Mouse (Mus musculus) heart, adult 2 months (tissue): ENCODE measurements around the gene Sde2. TPM values are rescaled to one million over a fixed set of nuclear protein-coding genes. Genes with fewer than 3 reads are reported as not detected.

ENCODE experiments used
- DNase-seq, 2 experiments: peaks; one replicate each; pipeline ENCODE4 v3.0.0; 2021
- H3K27ac ChIP-seq: fragments of 200-600 bp; 2 replicates; pipeline ENCODE4 v1.8.1; 2022
- H3K27me3 ChIP-seq: fragments of 200-500 bp; 2 replicates; pipeline ENCODE4 v1.6.1; 2012; ENCODE audit warnings: mild to moderate bottlenecking, low read length, inconsistent platforms, mixed read lengths; ENCODE audit not compliant: control insufficient read depth, insufficient read depth
- H3K36me3 ChIP-seq: fragments of 200-500 bp; 2 replicates; pipeline ENCODE4 v1.6.1; 2012; ENCODE audit warnings: low read length, inconsistent platforms; ENCODE audit not compliant: control insufficient read depth, insufficient read depth
- H3K4me1 ChIP-seq: fragments of 200-500 bp; 2 replicates; pipeline ENCODE4 v1.6.1; 2011; ENCODE audit warnings: low read length; ENCODE audit not compliant: control insufficient read depth, insufficient read depth
- H3K4me3 ChIP-seq: fragments of 200-600 bp; 2 replicates; pipeline ENCODE4 v1.8.1; 2022
- H3K79me2 ChIP-seq: fragments of 200-500 bp; replicated peaks from 2 replicates; pipeline ENCODE4 v1.6.1; 2012; ENCODE audit warnings: mild to moderate bottlenecking, inconsistent platforms, low read length, moderate library complexity, mixed read lengths; ENCODE audit not compliant: control insufficient read depth, insufficient read depth
- H3K9ac ChIP-seq: fragments of 200-500 bp; 2 replicates; pipeline ENCODE4 v1.6.1; 2012; ENCODE audit warnings: low read depth, mild to moderate bottlenecking, control low read depth, inconsistent platforms, low read length, mixed read lengths
- CTCF ChIP-seq: fragments of 200-600 bp; IDR thresholded peaks from 2 replicates; pipeline ENCODE4 v1.8.1; 2022; ENCODE audit warnings: antibody characterized with exemption, mild to moderate bottlenecking, moderate library complexity
- EP300 ChIP-seq: fragments of 200-500 bp; IDR thresholded peaks from 2 replicates; pipeline ENCODE4 v1.6.1; 2011; ENCODE audit warnings: low read depth, low read length, control low read depth; ENCODE audit not compliant: insufficient read depth
- POLR2A ChIP-seq: fragments of 200-500 bp; IDR thresholded peaks from 2 replicates; pipeline ENCODE4 v1.6.1; 2011; ENCODE audit warnings: mild to moderate bottlenecking, low read depth, low read length, control low read depth; ENCODE audit not compliant: insufficient read depth
- WGBS: fragments of 180-500 bp; shearing (Covaris S2); methylation state at CpG from one replicate; pipeline ENCODE4 v1.1.7; 2018; 5-methylcytosine and 5-hydroxymethylcytosine counted together
- intact Hi-C: fragments of 180-260 bp; cut with DNase I; formaldehyde crosslinking; loops from one replicate; pipeline ENCODE4 v1.15.1; 2025
- polyA plus RNA-seq: library from polyadenylated mRNA; depleted of rRNA; stranded (reverse); fragments of >200 nt; gene quantifications from 2 replicates; pipeline ENCODE4 v1.2.3, GENCODE M21; 2012
- total RNA-seq, 2 experiments: library from RNA; stranded (reverse); gene quantifications; 2 replicates each; pipeline ENCODE4 v1.2.3; 2021

Gene Sde2
- total and polyA plus RNA-seq, 3 experiments = 5.0 to 12.1 (median 11.7) TPM

DNA sequence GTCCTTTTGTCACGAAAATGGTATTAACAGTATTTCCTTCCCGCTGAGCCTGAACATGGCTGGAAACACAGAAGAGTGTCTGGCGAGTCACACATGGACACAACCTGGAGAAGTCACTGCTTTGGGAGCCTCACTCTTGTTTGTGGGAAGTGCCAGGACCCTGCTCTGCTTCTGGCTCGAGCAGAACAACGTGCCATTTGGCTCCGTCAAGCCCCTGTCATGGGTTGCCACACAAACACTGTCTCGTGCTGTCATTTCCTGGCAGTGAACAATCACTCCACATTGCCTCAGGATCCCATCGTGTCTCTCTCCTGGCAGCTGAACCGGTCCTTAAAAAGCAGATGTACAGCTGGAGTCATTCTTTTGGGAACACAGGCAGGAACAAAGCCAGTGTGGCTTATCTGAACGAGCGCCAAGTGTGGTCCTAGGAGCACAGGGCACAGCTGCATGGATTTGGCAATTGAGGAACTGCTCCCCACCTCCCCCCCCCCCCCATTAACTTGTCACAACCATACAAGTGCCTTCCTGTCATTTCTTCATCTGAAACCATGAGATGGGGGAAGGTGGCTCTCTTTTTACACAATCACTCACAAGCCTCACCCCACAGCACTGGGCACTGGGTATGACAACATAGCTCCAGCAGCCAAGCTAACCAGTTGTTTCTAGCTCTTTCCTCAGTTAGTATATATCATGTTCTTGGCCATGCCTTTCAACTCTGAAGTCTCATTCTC is 2.3 kb upstream of the Sde2 start:
- peak; percentile 81 to 87 for DNase-seq
- peak overlapping the region; percentile 57 for H3K9ac ChIP-seq
- intact Hi-C loops = loop anchor here (2.0 kb wide), 1 partner anchor 18 kb away; no protein-coding TSS in a partner anchor
- peaks cover 2% of the 10 kb centered on the region; the same call in 1 of the 2 replicates for H3K79me2 ChIP-seq
- 1% methylated on average over 11 of the region's 11 CpGs for WGBS
- H3K4me3 ChIP-seq = peak overlapping the region; percentile 62
- peaks cover 17% of the 10 kb centered on the region for H3K4me1 ChIP-seq
- H3K36me3 ChIP-seq = peaks cover 5% of the 10 kb centered on the region
- TF ChIP-seq CTCF (no peak), POLR2A (no peak; the same call in 1 of the 2 replicates), EP300 (peak; percentile 93)
- H3K27me3 ChIP-seq = no peaks in the 10 kb centered on the region
- H3K27ac ChIP-seq = peak overlapping the region; percentile 100

DNA sequence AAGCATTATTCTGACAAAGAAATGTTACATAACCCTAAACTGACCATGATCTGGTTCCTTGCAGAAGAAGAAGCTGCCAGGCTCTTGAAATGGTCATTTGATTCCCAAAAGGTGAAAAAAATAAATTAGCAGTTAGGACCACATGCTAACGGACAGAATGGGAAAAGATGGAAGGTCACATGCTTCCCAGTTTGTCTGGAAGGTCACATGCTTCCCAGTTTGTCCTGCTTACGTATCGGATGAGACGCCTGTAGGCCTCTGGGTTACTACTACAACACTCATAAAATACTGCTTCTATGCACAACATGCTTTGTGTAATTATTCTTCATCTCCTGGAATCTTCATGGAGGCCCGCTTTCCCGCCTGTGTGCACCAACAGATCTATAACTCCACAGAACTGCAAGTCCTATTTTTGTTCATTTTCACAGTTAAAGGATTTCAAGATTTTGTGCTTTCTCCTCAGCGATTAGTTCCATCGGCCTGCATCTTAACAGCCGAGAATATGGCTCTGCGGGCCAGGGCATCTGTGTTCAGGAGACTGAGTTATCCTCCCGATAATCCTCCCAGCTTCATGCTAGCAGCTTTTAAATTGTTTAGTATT is 1.1 kb upstream of the Sde2 start:
- TF ChIP-seq POLR2A (peak; percentile 48; the same call in 1 of the 2 replicates), EP300 (no peak)
- DNase-seq = peak in 1 of 2 experiments; percentile 39
- peak overlapping the region; percentile 71 for H3K9ac ChIP-seq
- peak overlapping the region; percentile 38 for H3K4me3 ChIP-seq
- peaks cover 17% of the 10 kb centered on the region for H3K4me1 ChIP-seq
- H3K36me3 ChIP-seq = peaks cover 5% of the 10 kb centered on the region
- no peaks in the 10 kb centered on the region for H3K27me3 ChIP-seq
- intact Hi-C loops = loop anchor here (1.0 to 5.0 kb wide), 4 partner anchors 19 to 122 kb away; partner anchors contain the start of genes Acbd3 and H3f3a
- peaks cover 2% of the 10 kb centered on the region; the same call in 1 of the 2 replicates for H3K79me2 ChIP-seq
- 27% methylated on average over 11 of the region's 11 CpGs for WGBS
- H3K27ac ChIP-seq = peak overlapping the region; percentile 100

DNA sequence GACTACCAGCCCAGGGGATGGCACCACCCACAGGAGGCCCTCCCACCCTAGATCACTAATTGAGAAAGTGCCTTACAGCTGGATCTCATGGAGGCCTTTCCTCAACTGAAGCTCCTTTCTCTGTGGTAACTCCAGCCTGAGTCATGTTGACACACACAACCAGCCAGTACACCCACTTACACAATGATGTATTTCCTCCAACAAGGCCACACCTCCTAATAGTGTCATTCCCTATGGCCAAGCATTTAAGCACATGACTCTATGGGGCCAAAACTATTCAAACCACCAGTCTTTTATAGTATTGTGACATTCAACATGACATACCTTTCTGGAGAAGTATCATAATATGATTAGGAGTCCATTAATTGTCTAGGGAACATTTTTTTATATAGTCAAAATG is 7.8 kb downstream of the Sde2 start:
- H3K4me3 ChIP-seq = no peak overlapping the region
- no peak for TF ChIP-seq EP300
- TF ChIP-seq CTCF = no peak
- no peak for TF ChIP-seq POLR2A
- intact Hi-C loops = no loop called here
- H3K79me2 ChIP-seq = no peaks in the 10 kb centered on the region
- no peak for DNase-seq
- H3K4me1 ChIP-seq = no peaks in the 10 kb centered on the region
- no peak overlapping the region for H3K9ac ChIP-seq
- no peaks in the 10 kb centered on the region for H3K27me3 ChIP-seq
- no peak overlapping the region for H3K27ac ChIP-seq
- peaks cover 3% of the 10 kb centered on the region for H3K36me3 ChIP-seq

DNA sequence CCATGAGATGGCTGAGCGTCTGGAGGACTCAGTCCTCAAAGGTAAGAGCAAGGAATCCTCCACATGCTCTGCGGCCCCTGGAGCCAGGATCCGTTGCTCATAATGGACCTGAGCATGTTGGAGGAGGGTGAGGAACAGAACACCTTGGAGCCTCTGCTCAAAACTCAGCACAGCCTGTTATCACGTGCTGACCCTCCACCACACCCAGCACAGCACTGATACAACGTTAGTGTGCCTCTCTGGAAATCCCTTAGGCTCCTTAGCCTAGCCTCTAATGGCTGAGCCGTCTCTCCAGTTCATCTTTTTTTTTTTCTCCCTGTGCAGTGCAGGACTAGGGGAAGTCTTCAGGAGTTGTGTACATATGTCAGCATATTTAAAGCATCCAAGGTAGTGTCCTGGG is 9.1 kb downstream of the Sde2 start:
- Histone ChIP-seq H3K27ac (no peak overlapping the region), H3K79me2 (no peaks in the 10 kb centered on the region), H3K4me1 (no peaks in the 10 kb centered on the region), H3K36me3 (peaks cover 3% of the 10 kb centered on the region), H3K4me3 (no peak overlapping the region), H3K9ac (no peak overlapping the region), H3K27me3 (no peaks in the 10 kb centered on the region)
- intact Hi-C loops = no loop called here
- TF ChIP-seq EP300 = no peak
- no peak for TF ChIP-seq CTCF
- no peak for TF ChIP-seq POLR2A
- DNase-seq = no peak
- 75% methylated on average over 6 of the region's 6 CpGs for WGBS

DNA sequence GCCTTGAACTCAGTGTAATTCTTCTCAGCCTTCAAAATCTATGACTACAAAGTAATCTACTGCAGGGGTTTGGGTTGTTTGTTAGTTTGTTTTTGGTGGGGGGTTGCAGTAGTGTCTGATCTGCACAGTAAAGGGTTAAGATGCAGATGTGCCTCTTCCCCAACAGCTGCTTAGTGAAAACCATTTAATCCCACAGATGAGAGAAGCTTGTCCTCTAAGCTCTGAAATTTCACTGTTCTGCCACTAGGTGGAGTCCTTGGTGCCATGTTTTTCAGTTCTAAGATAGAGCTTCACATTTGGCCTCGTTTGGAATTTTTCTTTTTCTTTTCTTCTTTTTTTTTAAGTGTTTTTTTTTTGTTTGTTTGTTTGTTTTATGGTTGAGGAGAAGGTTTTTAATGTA is 12.7 kb downstream of the Sde2 start:
- Histone ChIP-seq H3K4me3 (no peak overlapping the region), H3K79me2 (no peaks in the 10 kb centered on the region), H3K27me3 (no peaks in the 10 kb centered on the region), H3K4me1 (no peaks in the 10 kb centered on the region), H3K27ac (no peak overlapping the region), H3K9ac (no peak overlapping the region), H3K36me3 (peaks cover 3% of the 10 kb centered on the region)
- no peak for TF ChIP-seq EP300
- peak; percentile 89 for TF ChIP-seq CTCF
- no peak for TF ChIP-seq POLR2A
- WGBS = 3% methylated on average over 1 of the region's 1 CpGs
- no peak for DNase-seq
- intact Hi-C loops = no loop called here

DNA sequence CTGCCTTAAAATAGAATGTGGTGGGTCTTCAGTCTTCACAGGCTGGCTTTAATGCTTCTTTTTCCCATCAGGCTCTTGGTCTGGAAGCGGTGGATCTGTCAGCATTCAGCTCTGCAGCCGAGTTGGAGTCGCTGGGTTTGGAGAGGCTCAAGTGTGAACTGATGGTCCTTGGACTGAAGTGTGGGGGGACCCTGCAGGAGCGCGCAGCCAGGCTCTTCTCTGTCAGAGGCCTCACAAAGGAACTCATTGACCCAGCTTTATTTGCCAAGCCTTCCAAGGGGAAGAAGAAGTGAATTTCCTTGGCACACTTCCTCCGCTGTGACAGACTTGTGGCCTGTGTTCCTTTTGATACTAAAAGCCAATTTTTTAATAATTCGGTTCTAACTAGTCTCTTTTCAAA is 15.1 kb downstream of the Sde2 start:
- no peak for DNase-seq
- intact Hi-C loops = no loop called here
- H3K4me3 ChIP-seq = no peak overlapping the region
- H3K36me3 ChIP-seq = peaks cover 1% of the 10 kb centered on the region
- no peaks in the 10 kb centered on the region for H3K4me1 ChIP-seq
- H3K27ac ChIP-seq = no peak overlapping the region
- no peaks in the 10 kb centered on the region for H3K79me2 ChIP-seq
- no peak overlapping the region for H3K9ac ChIP-seq
- WGBS = 74% methylated on average over 7 of the region's 7 CpGs
- no peaks in the 10 kb centered on the region for H3K27me3 ChIP-seq
- TF ChIP-seq POLR2A = no peak
- TF ChIP-seq CTCF = no peak
- no peak for TF ChIP-seq EP300
